Mouse (Mus musculus) heart, embryonic 13.5 days (tissue): ENCODE measurements at regions not wholly inside any gene's neighbourhood (a gene's known extent, or its start where the extent isn't known, plus 50 kb on each side); places are given as distances from the start of the nearest gene placed in this dataset.

ENCODE experiments used
- ATAC-seq: fragments of 200-750 bp; cut with Nextera tagmentation; 2 replicates; pipeline ENCODE4 v1.8.0; 2017; ENCODE audit warnings: moderate TSS enrichment; ENCODE audit not compliant: insufficient number of reproducible peaks, low FRiP score, low TSS enrichment; ENCODE audit errors: extremely low read depth
- H3K27ac ChIP-seq: fragments of 300-500 bp; sonication (generic); replicated peaks from 2 replicates; pipeline ENCODE4 v1.5.1; 2015; ENCODE audit warnings: moderate library complexity, mild to moderate bottlenecking, inconsistent platforms
- H3K27me3 ChIP-seq: fragments of 300-500 bp; sonication (generic); replicated peaks from 2 replicates; pipeline ENCODE4 v1.6.1; 2015; ENCODE audit warnings: mild to moderate bottlenecking, inconsistent platforms
- H3K36me3 ChIP-seq: fragments of 300-500 bp; sonication (generic); 2 replicates; pipeline ENCODE4 v1.6.1; 2015; ENCODE audit warnings: mild to moderate bottlenecking, inconsistent platforms
- H3K4me1 ChIP-seq: fragments of 300-500 bp; sonication (generic); 2 replicates; pipeline ENCODE4 v1.6.1; 2015; ENCODE audit warnings: inconsistent platforms
- H3K4me2 ChIP-seq: fragments of 300-500 bp; sonication (generic); 2 replicates; pipeline ENCODE4 v1.6.1; 2015; ENCODE audit warnings: inconsistent platforms, mild to moderate bottlenecking, moderate library complexity
- H3K4me3 ChIP-seq: fragments of 300-500 bp; sonication (generic); 2 replicates; pipeline ENCODE4 v1.5.1; 2015; ENCODE audit warnings: moderate library complexity, mild to moderate bottlenecking, inconsistent platforms
- H3K9ac ChIP-seq: fragments of 300-500 bp; sonication (generic); 2 replicates; pipeline ENCODE4 v1.6.1; 2015; ENCODE audit warnings: inconsistent platforms, mild to moderate bottlenecking, moderate library complexity
- H3K9me3 ChIP-seq: fragments of 300-500 bp; sonication (generic); 2 replicates; pipeline ENCODE4 v1.6.1; 2016; ENCODE audit warnings: inconsistent platforms
- WGBS: fragments of 180-500 bp; shearing (Covaris S2); methylation state at CpG from one replicate; pipeline ENCODE4 v1.1.7; 2015; ENCODE audit warnings: mixed read lengths; 5-methylcytosine and 5-hydroxymethylcytosine counted together

- no peaks in the 10 kb centered on the region for H3K36me3 ChIP-seq
- peak overlapping the region; percentile 17; the same call in 1 of the 2 replicates for H3K4me3 ChIP-seq
- H3K27me3 ChIP-seq = peaks cover 97% of the 10 kb centered on the region
- H3K27ac ChIP-seq = no peak overlapping the region
- H3K4me1 ChIP-seq = peaks cover 5% of the 10 kb centered on the region
- no peak for ATAC-seq
- no peaks in the 10 kb centered on the region for H3K9me3 ChIP-seq
- under 1% methylated on average over 17 of the region's 17 CpGs for WGBS
- no peak overlapping the region for H3K9ac ChIP-seq
- peak overlapping the region; percentile 49 for H3K4me2 ChIP-seq
These were observed 63.4 kb upstream of the Pax2 start for GRCm38 (mm10) chr19:44692396-44692795.

GRCm38 (mm10) chr19:44692816-44693215 lies 63.0 kb upstream of the Pax2 start:
- ATAC-seq = no peak
- Histone ChIP-seq H3K4me1 (peaks cover 5% of the 10 kb centered on the region), H3K9me3 (no peaks in the 10 kb centered on the region), H3K27ac (no peak overlapping the region), H3K36me3 (no peaks in the 10 kb centered on the region), H3K4me3 (peak overlapping the region; percentile 17; the same call in 1 of the 2 replicates), H3K27me3 (peaks cover 97% of the 10 kb centered on the region), H3K9ac (no peak overlapping the region), H3K4me2 (peak overlapping the region; percentile 49)
- WGBS = 2% methylated on average over 16 of the region's 16 CpGs

- Histone ChIP-seq H3K9me3 (no peaks in the 10 kb centered on the region), H3K4me1 (peaks cover 5% of the 10 kb centered on the region), H3K27ac (no peak overlapping the region), H3K4me3 (no peak overlapping the region), H3K4me2 (no peak overlapping the region), H3K36me3 (no peaks in the 10 kb centered on the region), H3K27me3 (peaks cover 95% of the 10 kb centered on the region), H3K9ac (no peak overlapping the region)
- WGBS = 8% methylated on average over 3 of the region's 3 CpGs
- ATAC-seq = no peak
These were observed 60.5 kb upstream of the Pax2 start for GRCm38 (mm10) chr19:44695331-44695730.

GRCm38 (mm10) chr19:44696059-44696712 lies 59.7 kb upstream of the Pax2 start:
- Histone ChIP-seq H3K27me3 (peaks cover 95% of the 10 kb centered on the region), H3K4me1 (peaks cover 5% of the 10 kb centered on the region), H3K36me3 (no peaks in the 10 kb centered on the region), H3K9me3 (no peaks in the 10 kb centered on the region), H3K4me2 (no peak overlapping the region), H3K4me3 (no peak overlapping the region), H3K27ac (no peak overlapping the region), H3K9ac (no peak overlapping the region)
- no peak for ATAC-seq
- WGBS = 8% methylated on average over 8 of the region's 8 CpGs

GRCm38 (mm10) chr19:44696773-44697172 lies 59.1 kb upstream of the Pax2 start:
- H3K4me3 ChIP-seq = no peak overlapping the region
- WGBS = 34% methylated on average over 9 of the region's 9 CpGs
- H3K27me3 ChIP-seq = peaks cover 98% of the 10 kb centered on the region
- H3K4me2 ChIP-seq = no peak overlapping the region
- no peak for ATAC-seq
- H3K9ac ChIP-seq = no peak overlapping the region
- H3K36me3 ChIP-seq = no peaks in the 10 kb centered on the region
- no peak overlapping the region for H3K27ac ChIP-seq
- no peaks in the 10 kb centered on the region for H3K9me3 ChIP-seq
- peaks cover 5% of the 10 kb centered on the region for H3K4me1 ChIP-seq

- no peak overlapping the region for H3K4me2 ChIP-seq
- WGBS = 18% methylated on average over 21 of the region's 21 CpGs
- peaks cover 93% of the 10 kb centered on the region for H3K27me3 ChIP-seq
- H3K4me3 ChIP-seq = no peak overlapping the region
- H3K9me3 ChIP-seq = no peaks in the 10 kb centered on the region
- H3K9ac ChIP-seq = no peak overlapping the region
- ATAC-seq = no peak
- no peaks in the 10 kb centered on the region for H3K36me3 ChIP-seq
- no peaks in the 10 kb centered on the region for H3K4me1 ChIP-seq
- H3K27ac ChIP-seq = no peak overlapping the region
These were observed 57.2 kb upstream of the Pax2 start for GRCm38 (mm10) chr19:44698382-44699256.
